Mouse (Mus musculus) gonadal fat pad, adult 2 months (tissue): Measurements from ENCODE around the gene Ikzf2. TPM values are rescaled to one million over a fixed set of nuclear protein-coding genes. Genes with fewer than 3 reads are reported as not detected.

Experiments
- DNase-seq: peaks from one replicate; pipeline ENCODE4 v3.0.0-alpha.2; 2012; ENCODE audit warnings: low read depth
- polyA plus RNA-seq: library from polyadenylated mRNA; depleted of rRNA; stranded (reverse); fragments of >200 nt; gene quantifications from 2 replicates; pipeline ENCODE4 v1.2.3, GENCODE M21; 2012; rRNA removed

Gene Ikzf2
- polyA plus RNA-seq, 1 experiment, result 2.2 TPM

GRCm38 (mm10) chr1:69516144-69516543 lies 170.9 kb downstream of the Ikzf2 start:
- no peak for DNase-seq

- no peak for DNase-seq
Measured at GRCm38 (mm10) chr1:69513595-69514250, 173.3 kb downstream of the Ikzf2 start.

GRCm38 (mm10) chr1:69508275-69508674 lies 178.8 kb downstream of the Ikzf2 start:
- DNase-seq, result no peak

- no peak for DNase-seq
Measured at GRCm38 (mm10) chr1:69507513-69507912, 179.5 kb downstream of the Ikzf2 start.

- no peak for DNase-seq
Measured at GRCm38 (mm10) chr1:69506615-69507159, 180.4 kb downstream of the Ikzf2 start.

- no peak for DNase-seq
Measured at GRCm38 (mm10) chr1:69506011-69506410, 181.0 kb downstream of the Ikzf2 start.

- no peak for DNase-seq
Measured at GRCm38 (mm10) chr1:69500388-69500787, 186.7 kb downstream of the Ikzf2 start.

GRCm38 (mm10) chr1:69499652-69500051 lies 187.4 kb downstream of the Ikzf2 start:
- no peak for DNase-seq

GRCm38 (mm10) chr1:69498862-69499306 lies 188.2 kb downstream of the Ikzf2 start:
- no peak for DNase-seq

- no peak for DNase-seq
Measured at GRCm38 (mm10) chr1:69496055-69496454, 191.0 kb downstream of the Ikzf2 start.

- no peak for DNase-seq
Measured at GRCm38 (mm10) chr1:69493309-69494047, 193.6 kb downstream of the Ikzf2 start.

GRCm38 (mm10) chr1:69492013-69492412 lies 195.0 kb downstream of the Ikzf2 start:
- no peak for DNase-seq

GRCm38 (mm10) chr1:69489026-69489425 lies 198.0 kb downstream of the Ikzf2 start:
- no peak for DNase-seq

- no peak for DNase-seq
Measured at GRCm38 (mm10) chr1:69488625-69489024, 198.4 kb downstream of the Ikzf2 start.

Other genes starting within 250 kb of the Ikzf2 start
- 0.72 and 2.4 TPM in 2 replicates for gene Spag16, start 139.7 kb upstream of the Ikzf2 start, polyA plus RNA-seq